Mouse (Mus musculus): ENCODE data around the gene Adss. TPM values are rescaled to one million over a fixed set of nuclear protein-coding genes. Genes with fewer than 3 reads are reported as not detected.

Adss gene
- total RNA-seq, 1 experiment from 2014 or later, result 54.3 TPM

GRCm38 (mm10) chr1:177729043-177730024, 67.0 kb downstream of the Adss start, which contains the start of gene 1700016C15Rik:
TSS of gene 1700016C15Rik (plus strand) at chr1:177729814.
- no peak for DNase-seq

- no peak for DNase-seq
These were observed 68.3 kb downstream of the Adss start for GRCm38 (mm10) chr1:177727883-177728525.

- DNase-seq, result no peak
These were observed 69.4 kb downstream of the Adss start for GRCm38 (mm10) chr1:177726870-177727269.

DNA sequence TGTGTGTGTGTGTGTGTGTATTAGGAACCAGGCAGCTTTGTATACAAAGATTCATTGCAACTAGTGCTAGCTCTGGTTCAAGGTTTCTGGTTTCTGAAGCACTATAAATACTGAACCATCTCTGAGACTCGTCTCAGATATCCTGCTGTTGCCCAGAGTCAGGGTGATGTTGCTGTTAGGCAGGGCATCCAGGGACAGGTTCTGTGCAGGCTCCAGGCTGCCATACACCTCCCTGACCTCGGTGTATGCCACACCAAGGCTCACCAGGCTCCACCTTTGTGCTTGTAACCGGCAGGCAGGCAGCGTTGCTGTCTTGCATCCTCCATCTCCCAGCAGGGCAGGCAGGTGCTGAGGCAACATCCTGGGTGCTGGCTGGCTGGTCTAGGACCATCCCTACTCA, 72.5 kb downstream of the Adss start:
- no peak for DNase-seq

- DNase-seq, result no peak
These were observed 77.3 kb downstream of the Adss start for GRCm38 (mm10) chr1:177719029-177719427.

GRCm38 (mm10) chr1:177718340-177719028, 77.8 kb downstream of the Adss start:
- no peak for DNase-seq

- no peak for DNase-seq
These were observed 79.1 kb downstream of the Adss start for GRCm38 (mm10) chr1:177717057-177717835.

DNA sequence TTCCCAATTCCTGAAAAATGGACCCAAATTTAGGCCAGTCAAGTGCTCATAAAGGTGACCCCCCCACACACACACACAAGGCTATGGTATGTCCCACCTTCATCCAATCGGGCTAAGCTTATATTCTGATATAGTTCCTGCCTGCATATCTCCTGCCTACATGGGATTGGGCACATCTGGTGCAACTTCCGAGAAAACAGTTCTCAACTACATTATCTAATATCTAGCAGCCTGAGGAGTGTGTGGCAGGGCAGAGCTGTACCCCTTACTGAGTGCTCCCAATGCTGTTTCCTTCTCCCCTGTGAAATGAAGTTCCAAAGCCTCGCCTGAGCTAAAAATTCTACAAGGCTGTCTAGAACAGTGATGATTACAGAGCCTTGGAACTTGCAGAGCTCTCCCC, 79.9 kb downstream of the Adss start:
- no peak for DNase-seq

DNA sequence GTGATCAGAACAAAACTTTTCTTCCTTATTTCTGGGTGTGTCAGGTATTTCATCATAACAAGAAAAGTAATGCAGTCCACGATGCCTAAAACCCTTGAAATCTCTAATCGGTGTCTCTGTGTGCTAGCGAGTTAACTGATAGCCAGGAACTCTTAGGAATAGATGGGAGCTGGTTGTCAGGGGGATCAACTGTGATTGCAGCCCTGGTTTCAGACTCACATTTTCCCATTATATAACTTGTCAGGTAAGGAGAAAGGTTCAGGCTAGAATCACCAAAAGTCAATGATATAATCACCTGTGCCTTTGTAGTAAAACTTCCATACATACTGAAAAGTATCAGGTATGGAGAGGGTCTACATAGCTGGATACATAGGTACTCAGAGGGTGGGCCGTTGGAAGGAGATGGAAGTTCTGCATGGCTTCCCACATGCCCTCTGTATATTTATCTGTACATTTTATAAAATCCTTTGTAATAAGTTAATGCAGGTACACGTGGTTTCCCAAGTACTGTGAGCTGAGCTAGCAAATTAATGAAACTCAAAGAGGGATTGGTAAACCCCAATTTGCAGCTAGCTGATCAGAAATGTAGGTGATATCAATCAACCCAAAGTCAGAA, 81.8 kb downstream of the Adss start:
- DNase-seq, result no peak

GRCm38 (mm10) chr1:177713635-177714396, 82.5 kb downstream of the Adss start:
- DNase-seq, result no peak

Other genes starting within 250 kb of the Adss start
- gene 1700016C15Rik, start 66.7 kb downstream of the Adss start, total RNA-seq (2021), result not detected in 2 replicates
- 0.70 and 0.71 TPM in 2 replicates for gene Catspere2, start 186.9 kb upstream of the Adss start, total RNA-seq (2021)

Measured in adrenal gland, postnatal 14 days (tissue).